22 mouse cellular contexts compared by ENCODE assay signal in genomic region chr4:145204779-145205178, GRCm38 (mm10). TPM values are rescaled to one million over a fixed set of nuclear protein-coding genes. Genes with fewer than 3 reads are reported as not detected.
DNase-seq lines count a peak whose midpoint lies in the region; TF ChIP-seq lines count a peak whose summit lies in the region.
"Had no signal": no experiment of that assay in that cellular context is flagged by ENCODE, and none has a peak within 500 bp of the region (broad histone marks: within the 10 kb centered on the region; RNA-seq: fewer than 3 reads in every experiment).

No protein-coding gene starts in this region.

- no peaks in the 10 kb centered on the region for H3K27me3 ChIP-seq in C2C12 (ENCODE audit: control insufficient read depth, insufficient read depth, insufficient read length)
- H3K27me3 ChIP-seq: embryonic facial prominence, embryonic 13.5 days; embryonic facial prominence, embryonic 15.5 days; forebrain, embryonic 12.5 days; Patski had no signal

- DNase-seq in 3T3-L1 (ENCODE audit: low read depth, low spot score) = peak; percentile 71
- DNase-seq in induced T-regulatory cell, adult 2 months (ENCODE audit: low read depth) = peak; percentile 11
- no peak for DNase-seq in right cerebral cortex, postnatal 4 days
- no peak for DNase-seq in adrenal gland, adult 8-10 months
- no peak for DNase-seq in thymus, postnatal 14 days
- DNase-seq: adrenal gland, postnatal 10 days; adrenal gland, postnatal 25 days; B cell, adult 2 months; cerebellum, adult 11 months; cerebellum, adult 18-20 months; cerebellum, adult 8-10 months; cerebellum, adult 9-11 months; cerebellum, postnatal 14 days; cerebellum, postnatal 36 days; embryo, embryonic 11 days had no signal

- H3K79me2 ChIP-seq in C2C12 (ENCODE audit: control insufficient read depth, insufficient read depth) = no peaks in the 10 kb centered on the region

- no peak overlapping the region for H3ac ChIP-seq in C2C12 (ENCODE audit: control insufficient read depth, insufficient read length, low read depth)

- H3K4me3 ChIP-seq in C2C12 (ENCODE audit: insufficient read depth, poor library complexity, severe bottlenecking) = no peak overlapping the region
- H3K4me3 ChIP-seq: embryonic facial prominence, embryonic 13.5 days; embryonic facial prominence, embryonic 15.5 days; erythroblast, embryonic 14.5 days; forebrain, embryonic 10.5 days; forebrain, embryonic 12.5 days had no signal

- H3K36me3 ChIP-seq in C2C12 (ENCODE audit: control insufficient read depth, insufficient read depth) = no peaks in the 10 kb centered on the region
- H3K36me3 ChIP-seq: embryonic facial prominence, embryonic 13.5 days; embryonic facial prominence, embryonic 15.5 days; forebrain, embryonic 10.5 days; forebrain, embryonic 12.5 days had no signal

- TF ChIP-seq CTCF in C2C12 (IDR thresholded peaks at IDR 0.05; ENCODE audit: control insufficient read depth, insufficient read depth, insufficient read length) = no peak

- no peaks in the 10 kb centered on the region for H3K79me3 ChIP-seq in C2C12 (ENCODE audit: low read depth)

TF ChIP-seq in C2C12, 6 proteins besides CTCF, POLR2A, EP300 and RAD21:
- no peak for TF ChIP-seq MYOD1 (IDR thresholded peaks at IDR 0.05; ENCODE audit: control insufficient read depth, insufficient read length, low read depth)
- peak; percentile 17 for TF ChIP-seq FOSL1 (IDR thresholded peaks at IDR 0.05; ENCODE audit: insufficient read depth, low read length, poor library complexity, severe bottlenecking)
- no peak for TF ChIP-seq CEBPB (IDR thresholded peaks at IDR 0.05; ENCODE audit: low read depth)
- TF ChIP-seq MAX (IDR thresholded peaks at IDR 0.05) = no peak

RNA-seq across cellular contexts. Expression of gene Vps13d, which starts 10.0 kb away (rescaled TPM):
- 6.0 TPM for polyA plus RNA-seq in C2C12 (2012; fragmentation: generic; extraction: Trizol)
- total RNA-seq in adrenal gland, adult 8-10 months (2022) = 10 to 100 TPM; 62.6 to 84.7 (median 81.4) TPM

RNA-seq across cellular contexts. Expression of gene Tnfrsf1b, which starts 41.9 kb away (rescaled TPM):
- polyA plus RNA-seq in C2C12 (2012; fragmentation: generic; extraction: Trizol) = 7.7 TPM
- total RNA-seq in adrenal gland, adult 8-10 months (2022) = 10 to 100 TPM in 2 of 4 experiments, 1 to 10 TPM in 2; 6.9 to 17.0 (median 11.6) TPM

Comparison
In these comparisons a context has a peak if more than half of its experiments do, and no peak if none do; other contexts are left out.
1. DNase-seq: peak in 3T3-L1 (single experiment) and induced T-regulatory cell, adult 2 months (single experiment); none in right cerebral cortex, postnatal 4 days (single experiment), adrenal gland, adult 8-10 months (single experiment) and thymus, postnatal 14 days (single experiment).